Mouse (Mus musculus) G1E (cell line): ENCODE data around the gene Sec24a. TPM values are rescaled to one million over a fixed set of nuclear protein-coding genes. Genes with fewer than 3 reads are reported as not detected.
A peak's percentile ranks its signal among the peaks of the same experiment; 100 is the strongest.

Source experiments
- ATAC-seq: 2 replicates; pipeline ENCODE4 v1.8.0; 2016; ENCODE audit warnings: mild to moderate bottlenecking; ENCODE audit not compliant: insufficient number of reproducible peaks, poor library complexity, low FRiP score, severe bottlenecking; ENCODE audit errors: extremely low read depth
- DNase-seq: peaks from one replicate; pipeline ENCODE4 v3.0.0; 2012; ENCODE audit warnings: low spot score
- H3K27me3 ChIP-seq: 2 replicates; pipeline ENCODE4 v1.6.1; 2012; ENCODE audit warnings: mild to moderate bottlenecking, low read length, inconsistent platforms; ENCODE audit not compliant: insufficient read depth
- H3K36me3 ChIP-seq: replicated peaks from 2 replicates; pipeline ENCODE3; 2012; ENCODE audit warnings: mild to moderate bottlenecking, inconsistent platforms
- H3K4me1 ChIP-seq: 2 replicates; pipeline ENCODE4 v1.6.1; 2012; ENCODE audit warnings: low read depth, low read length, inconsistent platforms, mixed read lengths; ENCODE audit not compliant: insufficient read depth
- H3K4me3 ChIP-seq: 2 replicates; pipeline ENCODE4 v1.5.1; 2012; ENCODE audit warnings: low read depth, mild to moderate bottlenecking, inconsistent platforms, low read length, moderate library complexity, mixed read lengths
- H3K9me3 ChIP-seq: replicated peaks from 2 replicates; pipeline ENCODE4 v1.6.1; 2012; ENCODE audit warnings: inconsistent platforms
- CTCF ChIP-seq: IDR thresholded peaks from 2 replicates; pipeline ENCODE4 v1.5.1; 2012; ENCODE audit warnings: low read depth, low read length, inconsistent platforms, mixed read lengths
- GATA1 ChIP-seq: IDR thresholded peaks from 2 replicates; pipeline ENCODE4 v1.6.1; 2012; ENCODE audit warnings: borderline replicate concordance, low read length, inconsistent platforms, mixed read lengths
- GATA2 ChIP-seq: IDR thresholded peaks from 2 replicates; pipeline ENCODE4 v1.6.1; 2012; ENCODE audit warnings: low read depth, low read length, inconsistent platforms, borderline replicate concordance
- POLR2AphosphoS5 ChIP-seq: IDR thresholded peaks from 2 replicates; pipeline ENCODE4 v1.6.1; 2012; ENCODE audit warnings: low read depth, low read length, inconsistent platforms; ENCODE audit not compliant: insufficient replicate concordance
- TAL1 ChIP-seq: conservative IDR thresholded peaks from 2 replicates; pipeline ENCODE4 v1.6.1; 2012; ENCODE audit warnings: low read depth, low read length, inconsistent platforms, mixed read lengths
- polyA plus RNA-seq: library from polyadenylated mRNA; stranded (reverse); fragments of >175 nt; gene quantifications from 2 replicates; pipeline ENCODE4 v1.2.3, GENCODE M21; 2012
- total RNA-seq, 2 experiments: library from RNA; stranded (forward) in 1 of 2; stranded (reverse) in 1 of 2; fragments of 200-1000 nt in 1 of 2; fragments of >200 nt in 1 of 2; fragmentation: Nextera tagmentation in 1 of 2; gene quantifications; 2 replicates each; pipeline ENCODE4 v1.2.3; 2014 to 2017

Gene Sec24a
- total RNA-seq (2014; fragmentation: Nextera tagmentation) = 35.7 and 40.9 TPM in 2 replicates
- 7.7 and 8.2 TPM in 2 replicates for total RNA-seq (2017)
- polyA plus RNA-seq = 22.4 and 24.7 TPM in 2 replicates

DNA sequence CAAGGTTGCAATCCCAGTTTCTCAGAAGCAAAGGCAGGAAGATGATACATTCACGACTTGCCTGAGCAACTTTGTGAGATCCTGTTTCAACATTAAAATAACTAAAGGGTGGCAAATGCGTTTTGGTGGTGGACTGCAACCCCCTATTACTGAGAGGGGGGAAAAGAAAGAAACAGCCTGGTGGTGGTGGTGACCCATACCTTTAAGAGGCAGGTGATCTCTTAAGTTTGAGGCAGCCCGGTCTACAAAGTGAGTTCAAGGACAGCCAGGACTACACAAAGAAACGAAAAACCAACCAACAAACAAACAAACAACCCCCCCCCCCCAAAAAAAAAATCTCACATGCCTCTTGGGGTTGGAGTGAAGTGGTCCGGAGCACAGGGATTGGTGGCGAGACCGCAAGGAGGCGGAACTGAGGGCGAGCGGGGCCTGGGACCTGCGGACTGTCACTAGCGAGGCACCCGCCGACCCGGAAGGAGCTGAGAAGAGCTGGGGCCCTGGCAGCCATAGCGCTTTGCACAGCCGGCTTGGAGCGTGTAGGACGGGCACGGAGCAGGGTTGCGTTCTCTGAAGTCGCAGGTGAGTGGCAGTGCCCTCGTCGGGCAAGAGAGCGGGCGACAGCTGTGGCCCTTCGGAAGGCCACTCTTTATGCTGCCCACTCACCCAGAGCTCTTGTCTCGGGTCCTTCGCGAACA lies at the start of gene Sec24a, which contains the start of gene Sar1b:
Sec24a (minus strand) TSS at position 422 of the 695 bp plus-strand sequence.
Sar1b (plus strand) TSS at position 475 of the 695 bp plus-strand sequence.
- TF ChIP-seq GATA1 = no peak
- TF ChIP-seq POLR2AphosphoS5 = no peak
- no peak for TF ChIP-seq CTCF
- TF ChIP-seq TAL1 = no peak
- no peak for TF ChIP-seq GATA2
- Histone ChIP-seq H3K4me1 (peaks cover 38% of the 10 kb centered on the region), H3K36me3 (peaks cover 21% of the 10 kb centered on the region), H3K4me3 (peak within 1 kb of the TSS; percentile 98), H3K27me3 (no peaks in the 10 kb centered on the region), H3K9me3 (no peaks in the 10 kb centered on the region)
- peak; percentile 74 for DNase-seq
- ATAC-seq = peak; percentile 88

DNA sequence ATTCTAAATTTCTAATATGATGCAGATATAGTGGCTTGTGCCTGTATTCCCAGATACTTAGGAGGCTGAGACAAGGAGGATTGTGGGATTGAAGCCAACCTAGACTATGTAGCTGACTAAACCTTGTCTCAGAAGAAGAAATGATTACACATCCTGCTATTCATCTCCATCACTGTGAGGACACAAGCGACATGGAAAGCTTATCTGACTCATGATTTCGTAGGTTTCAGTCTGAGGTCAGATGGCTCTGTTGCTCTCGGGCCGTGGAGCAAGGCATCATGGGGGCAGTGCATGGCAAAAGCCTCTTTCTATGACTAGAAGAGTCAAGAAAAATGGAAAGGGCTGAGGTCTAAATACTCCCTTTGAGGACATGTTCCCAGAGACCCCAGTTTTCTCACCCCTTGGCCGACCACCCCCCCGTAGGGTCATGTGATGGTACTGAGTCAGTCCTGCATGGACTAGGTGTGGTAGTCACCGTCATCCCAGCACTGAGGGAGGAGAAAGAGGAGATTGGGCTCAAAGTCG lies 48.6 kb upstream of the Sec24a start:
- DNase-seq (no peak), ATAC-seq (no peak)
- H3K36me3 ChIP-seq = peaks cover 43% of the 10 kb centered on the region

DNA sequence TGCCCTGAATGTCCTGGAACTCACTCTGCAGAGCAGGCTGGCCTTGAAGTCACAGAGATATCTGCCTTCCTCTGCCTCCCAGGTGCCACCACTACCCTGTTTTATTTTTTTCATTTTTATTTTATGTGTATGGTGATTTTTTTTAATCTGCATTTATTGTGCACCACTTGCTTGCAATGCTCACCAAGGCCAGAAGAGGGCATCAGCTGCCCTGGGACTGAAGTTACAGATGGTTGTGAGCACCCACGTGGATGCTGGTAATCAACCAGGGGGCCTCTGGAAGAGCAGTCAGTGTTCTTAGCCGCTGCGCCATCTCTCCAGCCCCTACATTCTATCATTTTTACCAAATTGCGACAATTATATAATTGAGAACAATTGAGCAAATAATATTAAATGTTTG lies 47.8 kb upstream of the Sec24a start:
- TF ChIP-seq TAL1 = no peak
- 0 out of 2 replicates have a peak, but pooled peaks have one; percentile 9 for TF ChIP-seq CTCF
- H3K4me1 ChIP-seq = peaks cover 6% of the 10 kb centered on the region; the same call in 1 of the 2 replicates
- ATAC-seq (no peak), DNase-seq (no peak)
- no peak overlapping the region for H3K4me3 ChIP-seq
- peaks cover 34% of the 10 kb centered on the region for H3K36me3 ChIP-seq
- no peaks in the 10 kb centered on the region for H3K27me3 ChIP-seq
- H3K9me3 ChIP-seq = no peaks in the 10 kb centered on the region

More for the DNA sequence above, 48.6 kb upstream of the Sec24a start:
- no peaks in the 10 kb centered on the region for H3K9me3 ChIP-seq
- no peak for TF ChIP-seq GATA2
- 0 out of 2 replicates have a peak, but pooled peaks cover 4% of the 10 kb centered on the region for H3K4me1 ChIP-seq
- H3K27me3 ChIP-seq = no peaks in the 10 kb centered on the region
- H3K4me3 ChIP-seq = no peak overlapping the region

DNA sequence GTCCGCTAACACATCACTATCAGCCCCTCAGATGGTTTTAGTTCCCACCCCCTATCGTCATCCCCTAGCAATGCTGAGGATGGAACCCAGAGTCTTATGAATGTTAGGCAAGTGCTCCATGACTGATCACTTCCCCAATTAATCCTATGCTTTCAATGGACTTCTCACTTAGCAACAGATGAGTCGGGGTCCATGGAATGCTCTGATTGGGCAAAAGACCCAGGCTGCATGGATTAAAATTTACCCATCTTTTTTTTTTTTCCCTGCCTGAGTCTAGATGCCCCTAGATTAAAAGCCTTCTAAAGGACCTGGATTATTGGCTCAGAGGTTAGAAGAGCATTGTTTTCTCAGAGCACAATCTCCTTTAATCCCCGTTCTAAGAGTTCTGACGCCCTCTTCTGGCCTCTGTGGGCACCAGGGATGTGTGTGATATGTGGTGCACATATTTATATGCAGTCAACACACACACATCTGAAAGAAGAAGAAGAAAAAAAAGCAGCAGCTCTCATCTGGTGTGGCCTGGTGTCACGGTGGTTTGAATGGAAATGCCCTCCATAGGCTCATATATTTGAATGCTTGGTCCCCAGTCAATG lies 46.3 kb upstream of the Sec24a start:
- Histone ChIP-seq H3K4me3 (no peak overlapping the region), H3K36me3 (peaks cover 19% of the 10 kb centered on the region), H3K9me3 (no peaks in the 10 kb centered on the region), H3K4me1 (peaks cover 19% of the 10 kb centered on the region), H3K27me3 (no peaks in the 10 kb centered on the region)
- TF ChIP-seq GATA1 = no peak
- TF ChIP-seq POLR2AphosphoS5 = no peak
- TF ChIP-seq CTCF = no peak
- TF ChIP-seq TAL1 = no peak
- no peak for TF ChIP-seq GATA2
- DNase-seq (peak; percentile 55), ATAC-seq (0 out of 2 replicates have a peak, but pooled peaks have one; percentile 28)

DNA sequence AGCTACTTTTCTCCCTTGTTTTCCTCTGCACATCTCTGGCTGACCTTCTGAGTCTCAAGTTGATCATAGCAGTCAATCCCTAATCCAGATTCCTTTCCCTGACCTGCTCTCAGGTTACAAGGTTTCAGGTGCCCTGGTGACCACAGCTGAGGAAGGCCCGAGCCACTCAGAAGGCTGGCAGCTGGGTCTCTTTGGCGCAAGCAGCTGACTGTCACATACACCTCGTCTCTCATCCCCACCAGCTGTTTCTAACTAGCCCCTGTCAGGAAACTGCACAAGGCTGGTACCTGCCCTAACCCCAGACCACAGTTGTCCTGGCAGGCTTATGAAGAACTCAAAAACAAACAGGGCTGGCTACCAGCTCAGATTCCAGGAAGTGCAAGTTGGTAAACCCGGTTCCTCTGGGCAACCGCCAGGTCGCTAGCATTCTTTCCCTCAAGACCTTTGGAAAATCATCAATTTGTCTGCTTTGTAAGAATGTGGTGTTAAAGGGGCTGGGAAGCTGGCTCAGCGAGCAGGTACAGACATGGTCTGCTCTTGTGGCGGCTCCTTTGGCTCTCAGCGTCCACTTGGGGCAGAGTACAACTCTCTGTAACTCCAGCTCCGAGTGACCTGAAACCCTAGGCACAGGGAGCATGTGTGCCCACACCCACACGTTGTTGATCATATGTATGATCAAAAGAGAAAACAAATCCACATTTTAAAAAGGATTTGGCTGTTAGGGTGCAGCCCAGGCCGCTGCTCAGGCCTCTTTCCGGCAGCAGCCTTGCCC lies 43.9 kb upstream of the Sec24a start:
- H3K4me1 ChIP-seq = peaks cover 19% of the 10 kb centered on the region
- no peaks in the 10 kb centered on the region for H3K36me3 ChIP-seq
- TF ChIP-seq GATA1 = no peak
- no peak for TF ChIP-seq GATA2
- TF ChIP-seq CTCF = no peak
- TF ChIP-seq TAL1 = no peak
- TF ChIP-seq POLR2AphosphoS5 = no peak
- H3K9me3 ChIP-seq = no peaks in the 10 kb centered on the region
- H3K4me3 ChIP-seq = no peak overlapping the region
- no peak for DNase-seq
- peaks cover 4% of the 10 kb centered on the region; the same call in 1 of the 2 replicates for H3K27me3 ChIP-seq
- no peak for ATAC-seq
